Mouse (Mus musculus) cerebellum, adult 2 months (tissue): ENCODE results near the gene Erf.

Experiments
- CTCF ChIP-seq: fragments of 200-500 bp; IDR thresholded peaks from 2 replicates; pipeline ENCODE4 v1.5.1; 2011; ENCODE audit warnings: low read depth, mild to moderate bottlenecking, control low read depth, low read length, moderate library complexity, borderline replicate concordance; ENCODE audit not compliant: insufficient read depth
- POLR2A ChIP-seq: fragments of 200-500 bp; IDR thresholded peaks from 2 replicates; pipeline ENCODE4 v1.6.1; 2011; ENCODE audit warnings: low read length, control low read depth, borderline replicate concordance; ENCODE audit not compliant: insufficient read depth

- TF ChIP-seq CTCF (no peak), POLR2A (no peak)
These were observed 54.5 kb downstream of the Erf start for GRCm38 (mm10) chr7:25196107-25196506.
